Mouse (Mus musculus): Measurements from ENCODE around the gene Arsk.

The Arsk gene

GRCm38 (mm10) chr13:76024588-76024987 lies 73.9 kb downstream of the Arsk start:
- no peak for DNase-seq (ENCODE audit: low read depth, low spot score)

DNA sequence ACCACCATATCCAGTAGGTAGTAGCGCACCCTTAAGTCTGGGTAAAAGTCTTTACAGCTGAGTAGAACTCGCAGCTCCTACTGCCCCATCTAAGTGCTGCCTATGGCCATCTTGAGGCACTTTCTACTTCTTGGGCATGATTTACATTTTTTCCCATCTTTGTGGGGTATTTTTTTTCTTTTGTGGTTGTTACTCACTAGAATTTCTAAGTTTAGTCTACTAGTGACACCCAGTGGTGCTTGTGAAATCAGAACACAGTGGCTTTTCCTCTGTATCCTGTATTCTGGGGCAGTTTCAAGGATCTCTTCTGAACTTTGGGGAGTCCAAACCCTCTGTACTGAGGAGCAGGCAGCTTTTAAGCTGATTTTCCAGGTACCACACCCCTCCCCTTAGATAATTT lies 76.7 kb downstream of the Arsk start:
- no peak for DNase-seq (ENCODE audit: low read depth, low spot score)

DNA sequence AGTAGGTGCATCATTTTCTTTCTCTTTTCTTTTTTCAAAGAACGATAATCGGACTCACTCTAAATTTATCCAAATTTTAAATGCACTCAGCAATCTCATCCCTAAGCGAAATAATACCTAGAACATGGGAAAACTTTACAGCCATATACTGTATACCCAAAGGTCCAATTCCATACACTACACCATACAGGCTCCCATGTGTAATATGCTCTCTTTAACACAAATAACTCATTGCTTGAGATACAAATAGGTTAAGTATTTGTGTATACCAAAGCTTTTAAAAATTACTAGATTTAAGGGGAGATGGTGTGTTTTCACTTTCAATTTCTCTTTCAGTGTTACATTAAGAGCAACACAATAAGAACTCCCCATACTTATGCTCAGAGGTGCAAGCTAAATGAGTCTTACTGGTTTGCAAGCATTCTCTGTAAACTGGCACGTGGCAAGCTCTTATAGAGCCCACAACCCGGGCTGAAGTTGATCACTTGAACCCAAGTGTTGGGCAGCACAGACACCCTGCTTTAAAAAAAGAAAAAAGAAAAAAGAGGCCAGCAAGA lies 79.5 kb downstream of the Arsk start:
- DNase-seq (ENCODE audit: low read depth, low spot score), result no peak

DNA sequence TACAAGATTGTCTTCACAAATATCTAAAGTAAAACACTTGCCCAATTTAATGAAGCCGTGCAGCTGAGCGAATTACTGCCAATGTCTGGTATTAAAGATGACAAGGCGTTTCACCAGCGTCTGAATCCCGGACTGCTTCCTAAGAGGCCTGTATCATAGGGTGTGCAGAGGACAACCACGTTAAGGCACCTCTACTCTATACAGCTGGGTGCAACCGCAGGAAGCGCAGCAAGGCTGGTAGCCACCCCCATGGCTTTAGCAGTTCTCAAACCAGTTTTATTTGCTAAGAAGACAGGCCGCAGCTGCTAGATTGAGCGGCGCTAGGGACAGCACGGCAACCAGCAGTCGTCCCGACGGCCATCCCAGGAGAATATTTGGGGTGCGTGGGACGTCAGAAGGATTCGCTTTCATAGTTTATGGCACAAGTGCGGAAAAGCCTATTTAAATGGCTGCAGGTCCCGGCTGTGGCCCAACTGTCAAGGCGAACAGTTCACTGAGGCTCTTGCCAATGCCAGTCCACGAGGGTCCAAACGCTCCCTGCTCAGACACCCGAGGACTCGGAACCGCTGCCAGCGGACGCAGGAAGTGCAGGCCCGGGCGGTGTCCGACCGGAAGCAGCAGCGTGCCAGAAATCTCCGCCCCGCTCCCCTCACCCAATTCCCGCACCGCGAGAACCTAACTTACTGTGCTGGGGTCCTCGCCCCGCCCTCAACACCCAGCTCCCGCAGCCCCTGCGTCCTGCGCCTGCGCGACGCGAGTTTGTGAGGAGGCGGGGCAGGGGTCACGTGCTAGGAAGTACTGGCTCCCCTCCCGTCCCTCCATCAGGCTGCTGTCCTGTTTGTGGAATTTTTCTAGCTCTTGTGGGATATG lies 80.3 kb downstream of the Arsk start, which contains the start of gene Rfesd:
Gene Rfesd, minus strand, starts transcription at position 746 of the 870 bp plus-strand sequence.
- DNase-seq (ENCODE audit: low read depth, low spot score), result peak; percentile 97

DNA sequence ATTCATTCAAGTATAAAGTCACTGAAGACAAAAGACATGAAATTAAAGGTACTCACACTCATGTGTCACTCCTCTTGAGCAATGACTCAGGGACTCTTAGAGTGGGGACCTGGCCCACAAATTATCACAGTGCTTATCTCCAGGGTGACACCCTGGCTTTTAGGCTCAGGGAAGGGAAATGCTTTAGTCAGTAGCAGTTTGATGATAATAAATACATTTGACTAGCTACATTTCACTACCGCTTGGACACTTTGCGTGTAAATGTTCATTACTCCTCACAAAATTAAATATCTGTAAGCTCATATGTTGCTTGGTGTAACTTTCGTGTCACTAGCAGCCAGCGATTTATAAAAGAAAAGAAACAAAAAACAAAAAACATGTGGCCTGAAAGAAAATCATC lies 81.0 kb downstream of the Arsk start:
- no peak for DNase-seq (ENCODE audit: low read depth, low spot score)

GRCm38 (mm10) chr13:76014511-76014910 lies 83.9 kb downstream of the Arsk start:
- no peak for DNase-seq (ENCODE audit: low read depth, low spot score)

Measured in embryo, embryonic 11.5 days (tissue).